Mouse (Mus musculus) forebrain, embryonic 16.5 days (tissue): ENCODE data around the gene Sema4g. TPM values are rescaled to one million over a fixed set of nuclear protein-coding genes. Genes with fewer than 3 reads are reported as not detected.

Experiments used
- ATAC-seq: fragments of 200-750 bp; cut with Nextera tagmentation; 2 replicates; pipeline ENCODE4 v1.8.0; 2017; ENCODE audit warnings: mild to moderate bottlenecking, moderate library complexity
- H3K27ac ChIP-seq: fragments of 300-500 bp; sonication (generic); 2 replicates; pipeline ENCODE4 v1.5.1; 2014; ENCODE audit warnings: low read length, control low read depth
- H3K27me3 ChIP-seq: fragments of 300-500 bp; sonication (generic); replicated peaks from 2 replicates; pipeline ENCODE4 v1.6.1; 2014; ENCODE audit warnings: low read length; ENCODE audit not compliant: control insufficient read depth, insufficient read depth
- H3K36me3 ChIP-seq: fragments of 300-500 bp; sonication (generic); 2 replicates; pipeline ENCODE4 v1.6.1; 2014; ENCODE audit not compliant: control insufficient read depth, insufficient read depth
- H3K4me1 ChIP-seq: fragments of 300-500 bp; sonication (generic); replicated peaks from 2 replicates; pipeline ENCODE4 v1.6.1; 2014; ENCODE audit warnings: low read length; ENCODE audit not compliant: control insufficient read depth, insufficient read depth
- H3K4me2 ChIP-seq: fragments of 300-500 bp; sonication (generic); 2 replicates; pipeline ENCODE4 v1.6.1; 2014; ENCODE audit warnings: mild to moderate bottlenecking, low read length, control low read depth
- H3K4me3 ChIP-seq: fragments of 300-500 bp; sonication (generic); replicated peaks from 2 replicates; pipeline ENCODE4 v1.5.1; 2014; ENCODE audit warnings: mild to moderate bottlenecking, low read length, control low read depth
- H3K9ac ChIP-seq: fragments of 300-500 bp; sonication (generic); replicated peaks from 2 replicates; pipeline ENCODE4 v1.6.1; 2014; ENCODE audit warnings: low read depth, low read length, control low read depth
- H3K9me3 ChIP-seq: fragments of 300-500 bp; sonication (generic); 2 replicates; pipeline ENCODE4 v1.6.1; 2016; ENCODE audit warnings: low read length; ENCODE audit not compliant: control insufficient read depth
- WGBS: fragments of 180-500 bp; shearing (Covaris S2); extraction: QIAGEN DNeasy Blood & Tissue Kit; methylation state at CpG from one replicate; pipeline ENCODE4 v1.1.7; 2014; 5-methylcytosine and 5-hydroxymethylcytosine counted together
- polyA plus RNA-seq: library from polyadenylated mRNA; unstranded; fragments of >200 nt; fragmentation: Nextera tagmentation; extraction: Ambion mirVana; gene quantifications from 2 replicates; pipeline ENCODE4 v1.2.1, GENCODE M21; 2015

The Sema4g gene
- polyA plus RNA-seq, 1 experiment from 2014 or later = 15.8 TPM

DNA sequence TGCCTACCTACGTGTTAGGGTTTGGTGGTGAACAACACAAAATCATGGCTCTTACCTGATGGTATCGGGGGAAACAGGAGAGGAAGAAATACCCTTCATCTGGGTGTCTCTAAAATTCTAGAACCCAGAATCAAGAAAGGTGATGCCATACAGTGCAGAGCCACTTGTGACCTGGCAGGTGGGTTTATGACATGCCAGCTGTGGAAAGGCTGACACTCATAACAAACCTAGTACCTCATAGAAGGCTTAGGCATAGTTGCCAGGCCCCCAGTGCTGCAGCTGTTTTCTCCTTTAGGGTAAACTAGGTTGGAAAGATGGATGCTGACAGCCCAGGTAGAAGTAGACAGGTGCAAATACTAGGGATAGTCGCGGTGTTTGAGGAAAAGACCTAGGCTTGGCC, 4.5 kb upstream of the Sema4g start:
- Histone ChIP-seq H3K4me1 (peaks cover 16% of the 10 kb centered on the region), H3K27ac (no peak overlapping the region), H3K36me3 (peaks cover 4% of the 10 kb centered on the region; the same call in 1 of the 2 replicates), H3K4me2 (no peak overlapping the region), H3K9me3 (no peaks in the 10 kb centered on the region), H3K27me3 (no peaks in the 10 kb centered on the region), H3K9ac (no peak overlapping the region), H3K4me3 (no peak overlapping the region)
- WGBS = 90% methylated on average over 4 of the region's 4 CpGs
- no peak for ATAC-seq

- Histone ChIP-seq H3K36me3 (peaks cover 4% of the 10 kb centered on the region; the same call in 1 of the 2 replicates), H3K27me3 (no peaks in the 10 kb centered on the region), H3K9me3 (no peaks in the 10 kb centered on the region), H3K9ac (no peak overlapping the region), H3K4me1 (peaks cover 25% of the 10 kb centered on the region), H3K27ac (no peak overlapping the region), H3K4me3 (no peak overlapping the region), H3K4me2 (no peak overlapping the region)
- ATAC-seq = no peak
- WGBS = 70% methylated on average over 5 of the region's 5 CpGs
Measured at GRCm38 (mm10) chr19:44985159-44985988, 3.5 kb upstream of the Sema4g start.

DNA sequence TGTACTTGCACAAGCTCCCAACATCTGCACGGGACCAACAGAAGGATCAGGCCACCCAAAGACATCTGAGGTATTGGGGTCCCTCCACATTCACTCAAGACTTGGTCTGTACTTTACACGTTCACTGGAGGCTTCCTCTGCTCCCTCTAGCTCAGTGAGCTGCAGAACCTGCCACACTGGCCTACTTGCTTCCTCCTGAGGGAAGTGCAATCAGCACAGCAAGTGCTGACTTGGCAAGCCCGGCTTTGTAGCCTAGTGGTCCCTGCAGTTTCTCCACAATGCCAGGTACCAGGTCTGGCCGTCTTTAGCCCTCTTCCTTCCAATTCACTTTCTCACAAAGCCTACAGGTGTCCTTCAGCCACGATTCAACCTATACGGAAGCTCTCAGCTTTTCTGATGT, 1.9 kb upstream of the Sema4g start:
- Histone ChIP-seq H3K27me3 (no peaks in the 10 kb centered on the region), H3K27ac (no peak overlapping the region), H3K36me3 (no peaks in the 10 kb centered on the region; the same call in 1 of the 2 replicates), H3K9ac (no peak overlapping the region), H3K4me3 (no peak overlapping the region), H3K9me3 (no peaks in the 10 kb centered on the region), H3K4me2 (no peak overlapping the region), H3K4me1 (peaks cover 39% of the 10 kb centered on the region)
- ATAC-seq = no peak
- WGBS = 57% methylated on average over 6 of the region's 6 CpGs

- H3K27ac ChIP-seq = no peak overlapping the region
- H3K9ac ChIP-seq = no peak overlapping the region
- peak overlapping the region; percentile 88; the same call in 1 of the 2 replicates for H3K4me2 ChIP-seq
- no peaks in the 10 kb centered on the region for H3K36me3 ChIP-seq
- peaks cover 39% of the 10 kb centered on the region for H3K4me1 ChIP-seq
- H3K9me3 ChIP-seq = no peaks in the 10 kb centered on the region
- ATAC-seq = peak; percentile 62
- H3K4me3 ChIP-seq = no peak overlapping the region
- no peaks in the 10 kb centered on the region for H3K27me3 ChIP-seq
- 48% methylated on average over 6 of the region's 6 CpGs for WGBS
Measured at GRCm38 (mm10) chr19:44987851-44988250, 1.1 kb upstream of the Sema4g start.

GRCm38 (mm10) chr19:44988321-44988720, 580 bp upstream of the Sema4g start:
- Histone ChIP-seq H3K9ac (peak overlapping the region; percentile 90), H3K36me3 (no peaks in the 10 kb centered on the region), H3K4me2 (peak overlapping the region; percentile 88), H3K4me3 (peak overlapping the region; percentile 79), H3K27me3 (no peaks in the 10 kb centered on the region), H3K4me1 (peaks cover 39% of the 10 kb centered on the region), H3K27ac (peak overlapping the region; percentile 29), H3K9me3 (no peaks in the 10 kb centered on the region)
- ATAC-seq = no peak
- 37% methylated on average over 9 of the region's 9 CpGs for WGBS

DNA sequence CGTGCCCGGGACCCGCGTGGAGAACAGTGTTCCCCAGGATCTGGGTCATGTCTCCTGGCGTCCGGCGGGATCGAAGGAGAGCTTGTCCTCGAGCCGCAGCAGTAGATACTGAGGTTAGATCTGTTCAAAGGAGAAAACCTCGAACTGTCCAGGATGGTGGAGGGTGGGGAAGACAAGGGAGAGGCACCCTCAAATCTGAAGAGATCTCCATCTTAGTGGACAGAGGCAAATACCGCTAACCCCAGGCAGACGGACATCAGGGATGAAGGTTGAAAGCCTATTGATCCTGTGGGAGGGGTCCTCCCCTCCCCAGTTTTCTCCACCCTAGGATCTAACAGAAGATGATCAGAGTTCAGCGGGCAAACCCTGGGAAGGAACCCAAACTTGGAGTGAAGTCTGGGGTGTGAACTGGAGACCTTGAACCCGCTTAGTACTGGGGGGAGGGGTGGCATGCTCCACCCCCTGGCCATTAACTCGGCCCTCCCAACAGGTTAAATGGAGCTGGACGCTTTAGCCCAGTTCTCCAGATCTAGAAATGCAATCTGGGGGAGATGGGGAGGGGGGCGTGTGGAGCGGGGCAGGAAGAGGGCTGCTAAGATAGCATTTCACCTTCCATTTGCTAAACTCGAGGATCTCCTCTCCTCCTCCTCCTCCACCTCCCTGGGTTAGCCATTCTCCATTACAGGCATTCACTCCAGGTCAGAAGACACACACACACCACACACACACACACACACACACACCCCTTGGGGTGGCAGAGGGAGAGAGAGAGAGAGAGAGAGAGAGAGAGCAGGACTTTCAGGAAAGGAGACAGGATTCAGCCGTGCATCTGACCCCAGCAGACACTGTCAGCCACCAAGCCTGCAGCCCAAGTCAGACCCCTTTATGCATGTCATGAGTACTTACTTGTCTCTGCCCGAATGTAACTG, 930 bp downstream of the Sema4g start:
- WGBS = 5% methylated on average over 22 of the region's 22 CpGs
- peaks cover 39% of the 10 kb centered on the region for H3K4me1 ChIP-seq
- peak; percentile 26; the same call in 1 of the 2 replicates for ATAC-seq
- no peaks in the 10 kb centered on the region for H3K27me3 ChIP-seq
- H3K36me3 ChIP-seq = no peaks in the 10 kb centered on the region
- no peaks in the 10 kb centered on the region for H3K9me3 ChIP-seq
- peak overlapping the region; percentile 79 for H3K4me3 ChIP-seq
- peak overlapping the region; percentile 35; the same call in 1 of the 2 replicates for H3K27ac ChIP-seq
- H3K4me2 ChIP-seq = peak overlapping the region; percentile 88
- H3K9ac ChIP-seq = peak overlapping the region; percentile 90

DNA sequence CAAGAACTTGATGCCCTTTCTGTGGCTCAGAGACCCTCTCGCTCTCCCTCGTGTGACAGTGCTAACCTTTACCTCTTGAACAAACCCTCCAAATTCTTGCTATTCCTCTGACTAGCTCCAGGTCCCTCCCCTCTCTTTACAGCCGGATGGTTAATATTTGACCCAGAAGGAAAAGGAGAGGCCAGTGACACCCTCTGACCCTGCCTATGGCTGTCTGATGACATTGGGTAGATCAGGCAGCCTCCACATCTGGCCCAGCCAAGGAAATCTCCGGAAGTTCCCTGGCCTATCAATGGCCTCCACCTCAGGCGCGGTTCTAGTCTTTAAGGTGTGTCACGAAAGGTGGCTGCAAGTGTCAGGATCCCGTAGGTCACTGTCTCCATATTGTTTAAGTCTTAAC, 2.1 kb downstream of the Sema4g start:
- 84% methylated on average over 8 of the region's 8 CpGs for WGBS
- Histone ChIP-seq H3K4me2 (no peak overlapping the region; the same call in 1 of the 2 replicates), H3K27me3 (no peaks in the 10 kb centered on the region), H3K4me3 (no peak overlapping the region), H3K9ac (no peak overlapping the region), H3K9me3 (no peaks in the 10 kb centered on the region), H3K36me3 (no peaks in the 10 kb centered on the region), H3K4me1 (peaks cover 39% of the 10 kb centered on the region), H3K27ac (no peak overlapping the region)
- no peak for ATAC-seq

GRCm38 (mm10) chr19:44992246-44992645, 3.3 kb downstream of the Sema4g start:
- peaks cover 3% of the 10 kb centered on the region; the same call in 1 of the 2 replicates for H3K36me3 ChIP-seq
- no peak overlapping the region for H3K27ac ChIP-seq
- H3K9ac ChIP-seq = no peak overlapping the region
- no peak overlapping the region for H3K4me2 ChIP-seq
- ATAC-seq = no peak
- 61% methylated on average over 7 of the region's 7 CpGs for WGBS
- no peak overlapping the region for H3K4me3 ChIP-seq
- H3K27me3 ChIP-seq = no peaks in the 10 kb centered on the region
- peaks cover 38% of the 10 kb centered on the region for H3K4me1 ChIP-seq
- no peaks in the 10 kb centered on the region for H3K9me3 ChIP-seq

- Histone ChIP-seq H3K4me3 (no peak overlapping the region), H3K9me3 (no peaks in the 10 kb centered on the region), H3K4me1 (peaks cover 33% of the 10 kb centered on the region), H3K9ac (no peak overlapping the region), H3K27ac (no peak overlapping the region), H3K4me2 (no peak overlapping the region), H3K27me3 (no peaks in the 10 kb centered on the region), H3K36me3 (peaks cover 3% of the 10 kb centered on the region; the same call in 1 of the 2 replicates)
- ATAC-seq = no peak
- 67% methylated on average over 7 of the region's 7 CpGs for WGBS
Measured at GRCm38 (mm10) chr19:44992712-44993111, 3.8 kb downstream of the Sema4g start.
